Mouse (Mus musculus) right cerebral cortex, postnatal 10 days (tissue): ENCODE results near the gene Fiz1.
"Not testable (repeated sequence)": the region's sequence is repeated elsewhere in the genome, so short reads cannot be mapped to it uniquely, and the experiment has no call there.

Experiments
- DNase-seq, 2 experiments: peaks; one replicate each; pipeline ENCODE4 v3.0.0; 2021; ENCODE audit warnings: low spot score in 2 of 2

The Fiz1 gene

DNA sequence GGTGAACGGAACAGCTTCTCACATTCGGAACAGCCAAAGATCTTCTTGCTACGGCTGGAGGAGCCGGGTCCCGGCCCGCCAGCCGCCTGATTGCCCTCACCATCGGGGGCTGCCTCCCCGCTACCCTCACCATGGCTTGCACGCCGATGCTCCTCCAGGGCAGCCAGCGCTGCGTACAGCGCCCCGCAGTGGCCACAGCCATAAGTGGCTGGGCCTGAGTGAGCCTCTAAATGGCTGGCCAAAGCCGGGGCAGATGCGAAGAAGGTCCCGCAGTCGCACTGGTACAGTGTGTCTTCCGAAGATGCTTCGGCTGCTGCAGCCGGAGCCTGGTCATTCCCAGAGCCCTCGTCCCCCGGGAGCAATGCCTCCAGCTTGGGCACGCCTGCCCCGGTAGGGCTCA lies 6.3 kb downstream of the Fiz1 start:
- no peak for DNase-seq

DNA sequence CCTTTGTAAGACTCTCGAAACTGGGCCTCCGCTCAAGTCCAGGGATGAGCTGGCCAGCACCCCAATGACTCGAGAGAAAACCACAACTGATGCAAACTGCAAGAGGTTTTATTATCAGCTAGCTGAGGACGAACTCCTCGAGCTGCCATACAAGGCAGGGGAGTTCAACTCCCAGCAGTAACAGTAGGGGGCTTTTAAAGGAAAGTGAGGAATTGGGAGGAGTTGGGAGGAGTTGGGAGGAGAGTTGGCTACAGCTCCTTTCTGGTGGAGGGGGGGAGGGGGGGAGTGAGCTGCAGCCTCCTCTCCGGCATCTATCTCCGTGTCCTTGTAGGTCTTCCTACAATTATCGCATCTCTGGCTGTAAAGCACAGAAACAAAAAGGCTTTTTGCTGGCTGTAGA lies 11.6 kb downstream of the Fiz1 start:
- not testable (repeated sequence) for DNase-seq

DNA sequence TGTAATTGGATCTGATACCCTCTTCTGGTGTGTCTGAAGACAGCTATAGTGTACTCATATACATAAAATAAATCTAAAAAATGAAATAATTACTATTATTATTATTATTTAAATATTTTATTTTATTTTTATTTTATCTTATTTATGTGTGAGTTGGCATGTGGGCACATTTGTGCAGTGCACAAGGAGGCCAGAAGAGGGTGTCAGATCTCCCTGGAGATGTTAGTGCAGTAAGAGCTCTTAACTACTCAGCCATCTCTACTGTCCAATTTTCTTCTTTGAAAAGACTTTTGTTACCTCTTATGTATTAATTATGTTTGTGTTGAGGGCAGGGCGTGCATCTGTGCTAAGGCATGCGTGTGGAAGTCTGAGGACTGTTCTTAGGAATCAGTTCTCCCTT lies 14.6 kb downstream of the Fiz1 start:
- no peak for DNase-seq

DNA sequence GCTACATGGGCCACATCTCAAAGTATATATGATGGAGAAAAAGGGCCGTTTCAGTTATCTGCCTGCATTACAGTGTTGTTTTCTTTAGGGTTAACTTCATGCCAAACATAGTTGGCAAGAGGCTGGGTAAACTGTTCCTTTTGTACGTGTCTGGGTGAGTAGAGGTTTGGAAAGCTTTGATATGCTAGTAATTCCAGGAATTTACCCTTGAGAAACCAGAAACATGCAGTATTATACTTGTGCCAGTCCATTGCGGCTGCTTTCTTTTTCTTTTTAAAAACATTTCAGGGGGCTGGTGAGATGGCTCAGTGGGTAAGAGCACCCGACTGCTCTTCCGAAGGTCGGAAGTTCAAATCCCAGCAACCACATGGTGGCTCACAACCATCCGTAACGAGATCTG lies 17.6 kb downstream of the Fiz1 start:
- DNase-seq, result no peak

DNA sequence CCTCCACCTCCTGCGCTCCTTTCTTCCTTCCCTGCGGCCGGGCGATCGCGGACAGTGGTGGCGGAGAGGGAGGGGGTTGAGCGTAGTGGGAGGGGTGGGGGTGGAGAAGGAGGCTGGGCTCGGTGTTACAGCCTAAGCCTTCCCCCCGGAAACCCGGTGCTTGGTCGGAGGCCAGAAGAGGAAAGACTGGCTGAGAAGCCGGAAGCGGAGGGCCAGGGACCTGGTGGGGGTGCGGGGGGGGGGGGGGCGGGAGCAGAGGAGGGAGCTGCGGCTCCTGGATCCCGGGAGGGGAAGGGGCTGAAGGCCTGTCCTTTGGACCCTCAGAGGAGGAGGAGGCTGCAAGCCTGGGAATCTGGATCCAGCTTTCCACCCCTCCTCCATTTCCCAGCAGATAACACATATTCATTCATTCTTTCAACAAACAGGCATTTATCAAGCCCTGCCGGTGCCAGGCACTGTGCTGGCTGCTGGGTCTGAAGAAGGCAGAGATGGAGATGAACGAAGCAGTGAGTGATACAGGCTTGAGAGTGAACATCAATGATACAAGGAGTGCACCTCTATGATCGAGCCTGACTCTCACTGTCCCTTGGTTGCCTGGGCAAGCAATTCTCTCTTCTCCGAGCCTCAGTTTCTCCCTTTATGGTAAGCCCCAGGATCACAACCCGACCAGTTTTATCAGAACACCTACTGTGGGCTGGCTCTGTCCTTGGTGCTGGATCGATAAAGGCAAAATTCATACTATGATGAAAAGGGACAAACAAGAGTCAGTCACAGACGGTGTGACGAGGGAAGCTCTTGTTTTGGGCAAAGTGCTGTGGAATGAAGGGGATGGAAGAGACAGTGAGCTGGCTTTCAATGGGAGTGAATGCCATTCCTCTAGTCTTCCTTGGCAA lies 18.2 kb downstream of the Fiz1 start, which contains the start of gene Zfp579:
TSS of gene Zfp579 (minus strand) at position 156 of the 893 bp plus-strand sequence.
- peak; percentile 95 to 97 for DNase-seq

DNA sequence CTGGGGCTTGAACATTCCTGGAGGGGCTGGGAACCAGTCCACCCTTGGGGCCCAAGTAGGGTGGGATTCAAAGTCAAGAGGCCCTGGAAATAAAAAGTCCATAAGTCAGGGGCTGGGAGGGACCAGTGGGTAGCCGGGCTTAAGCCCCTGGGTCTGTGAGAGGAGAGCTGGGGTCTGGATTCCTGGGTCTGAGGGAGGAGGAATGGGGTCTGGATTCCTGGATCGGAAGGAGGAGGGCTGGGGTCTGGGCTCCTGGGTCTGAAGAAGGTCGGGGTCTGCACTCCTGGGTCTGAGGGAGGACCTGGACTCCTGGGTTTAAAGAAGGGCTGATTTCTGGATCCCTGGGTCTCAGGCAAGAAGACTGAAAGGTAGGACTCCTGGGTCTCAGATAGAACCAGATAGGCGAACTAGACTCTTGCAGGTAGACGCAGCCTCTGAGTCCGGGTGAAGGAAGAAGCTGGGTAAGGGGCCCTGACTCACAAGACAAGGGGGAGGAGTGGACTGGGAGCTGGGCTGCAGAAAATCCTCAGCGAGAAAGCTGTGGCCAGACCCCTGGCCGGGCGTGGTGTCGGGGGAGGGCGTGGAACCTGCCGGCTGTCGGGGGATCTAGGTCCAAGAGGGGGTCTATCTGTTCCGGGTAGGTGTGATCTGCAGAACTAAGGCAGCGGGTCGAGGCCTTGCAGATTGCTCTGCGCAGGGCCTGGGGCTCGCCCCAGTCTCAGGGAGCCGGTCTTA lies 19.1 kb downstream of the Fiz1 start:
- DNase-seq, result no peak

DNA sequence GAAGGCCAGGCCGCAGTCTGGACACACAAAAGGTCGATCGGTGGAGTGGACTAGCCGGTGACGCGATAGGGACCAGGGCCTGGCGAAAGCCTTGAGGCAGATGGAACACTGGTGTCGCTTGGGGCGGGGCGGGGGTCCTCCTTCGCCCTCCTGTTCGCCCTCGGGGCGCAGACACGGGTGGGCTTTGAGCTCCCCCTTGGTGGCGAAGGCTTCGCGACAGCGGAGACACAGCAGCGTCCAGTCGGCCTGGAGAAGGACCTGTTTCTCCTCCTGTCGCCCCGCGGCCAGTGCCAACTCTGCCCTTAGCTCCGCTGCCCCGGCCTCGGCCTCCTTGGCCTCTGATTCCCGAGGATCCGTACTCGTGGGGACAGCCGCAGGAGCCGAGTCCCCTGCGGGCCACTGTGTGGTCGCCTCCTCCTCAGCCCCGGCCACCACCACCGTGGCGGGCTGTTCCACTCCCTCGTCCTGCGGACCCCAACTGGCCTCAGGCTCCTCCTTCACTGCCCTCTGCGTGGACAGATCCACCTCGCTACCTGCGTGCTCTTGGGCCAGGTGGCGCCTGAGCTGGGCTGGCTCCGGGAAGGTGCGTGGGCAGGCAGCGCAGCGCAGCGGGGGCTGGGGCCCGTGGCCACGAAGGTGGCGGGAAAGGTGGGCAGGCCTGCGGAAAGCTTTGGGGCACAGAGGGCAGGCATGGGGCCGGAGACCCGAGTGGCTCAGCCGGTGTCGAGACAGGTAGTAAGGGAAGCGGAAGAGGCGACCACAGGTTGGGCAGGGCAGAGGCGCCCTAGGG lies 20.3 kb downstream of the Fiz1 start:
- no peak for DNase-seq

DNA sequence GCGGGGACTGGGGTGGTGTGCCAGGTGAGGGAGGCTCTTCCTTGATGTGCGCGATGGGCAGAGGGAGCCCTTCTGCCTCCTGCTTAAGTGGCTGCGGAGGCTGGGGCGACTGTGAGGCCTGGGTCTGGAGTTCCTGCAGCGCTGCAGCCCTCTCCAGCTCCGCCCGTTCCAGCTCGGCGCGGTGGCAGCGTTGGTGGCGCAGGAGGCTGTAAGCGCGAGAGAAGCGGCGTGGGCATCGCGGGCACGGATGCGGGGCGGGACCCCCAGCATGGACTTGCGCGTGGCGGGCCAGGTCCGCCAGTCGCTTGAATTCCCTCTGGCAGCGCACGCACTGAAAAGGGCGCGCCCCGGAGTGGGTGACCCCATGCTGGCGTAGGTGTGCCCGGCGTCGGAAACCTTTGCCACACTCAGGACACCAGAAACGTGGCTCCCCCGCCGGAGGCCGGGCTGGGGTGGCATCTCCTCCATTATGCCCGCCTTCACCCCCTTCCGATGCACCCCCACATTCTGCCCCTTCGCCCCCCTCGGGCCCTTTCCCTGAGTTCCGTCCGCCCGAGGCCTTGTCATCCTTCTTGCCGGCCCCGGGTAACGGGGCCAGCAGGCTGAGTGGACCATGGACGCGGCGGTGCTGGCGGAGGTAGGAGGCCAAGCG lies 21.0 kb downstream of the Fiz1 start:
- no peak for DNase-seq

DNA sequence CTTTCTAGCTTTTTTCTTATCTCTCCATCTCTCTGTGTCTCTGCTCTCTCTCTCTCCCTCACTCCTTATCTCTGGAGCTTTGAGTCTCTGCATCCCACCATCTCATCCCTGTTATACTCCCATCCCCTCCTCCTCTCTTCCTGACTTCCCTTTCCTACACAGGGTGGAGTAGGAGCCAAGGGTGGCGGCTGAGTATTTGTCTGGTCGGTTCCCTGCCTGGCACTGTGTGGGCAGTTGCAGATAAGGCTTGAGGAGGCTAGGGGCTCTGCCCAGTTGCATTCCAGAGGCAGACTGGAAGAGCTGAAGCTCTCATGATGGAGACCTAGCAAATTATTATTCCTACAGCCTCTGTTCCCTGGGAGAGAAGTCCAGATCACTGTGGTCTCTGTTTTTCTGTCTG lies 26.2 kb downstream of the Fiz1 start:
- DNase-seq, result no peak

DNA sequence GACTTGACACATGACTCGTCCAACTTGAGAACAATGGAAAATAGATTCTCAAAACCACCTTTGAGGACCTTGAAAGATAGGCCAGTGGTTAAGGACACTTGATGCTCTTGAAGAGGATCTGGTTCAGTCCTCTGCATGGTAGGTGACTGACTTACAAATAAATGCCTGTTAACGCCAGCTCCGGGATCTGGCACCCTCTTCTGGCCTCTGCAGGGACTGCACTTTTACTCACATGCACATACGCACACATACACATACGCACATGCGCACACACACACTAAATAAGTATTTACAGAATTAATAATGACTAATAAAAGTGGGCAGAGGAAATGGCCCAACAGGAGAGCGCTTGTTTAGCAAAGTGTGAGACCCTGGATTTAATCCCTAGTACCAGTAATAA lies 37.7 kb downstream of the Fiz1 start:
- DNase-seq, result no peak

DNA sequence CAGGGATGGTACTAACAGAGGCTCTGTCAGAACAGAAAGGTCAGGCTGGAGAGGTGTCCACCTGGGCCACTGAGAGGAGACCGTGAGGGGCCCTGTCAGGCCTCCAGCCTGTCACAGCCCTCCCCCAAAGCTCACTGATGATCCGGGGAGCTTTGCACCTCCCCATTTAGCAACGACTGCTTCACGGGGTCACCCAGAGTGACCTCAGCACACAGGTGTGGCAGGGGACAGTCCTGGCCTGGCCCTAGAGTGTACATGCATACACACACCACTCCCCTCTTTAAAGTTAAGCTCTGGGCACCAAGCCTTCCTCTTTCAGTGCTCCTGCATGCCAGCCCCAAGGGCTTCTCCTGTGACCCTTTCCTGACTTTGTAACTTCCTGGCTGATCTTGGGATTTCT lies 39.0 kb downstream of the Fiz1 start:
- DNase-seq, result no peak

DNA sequence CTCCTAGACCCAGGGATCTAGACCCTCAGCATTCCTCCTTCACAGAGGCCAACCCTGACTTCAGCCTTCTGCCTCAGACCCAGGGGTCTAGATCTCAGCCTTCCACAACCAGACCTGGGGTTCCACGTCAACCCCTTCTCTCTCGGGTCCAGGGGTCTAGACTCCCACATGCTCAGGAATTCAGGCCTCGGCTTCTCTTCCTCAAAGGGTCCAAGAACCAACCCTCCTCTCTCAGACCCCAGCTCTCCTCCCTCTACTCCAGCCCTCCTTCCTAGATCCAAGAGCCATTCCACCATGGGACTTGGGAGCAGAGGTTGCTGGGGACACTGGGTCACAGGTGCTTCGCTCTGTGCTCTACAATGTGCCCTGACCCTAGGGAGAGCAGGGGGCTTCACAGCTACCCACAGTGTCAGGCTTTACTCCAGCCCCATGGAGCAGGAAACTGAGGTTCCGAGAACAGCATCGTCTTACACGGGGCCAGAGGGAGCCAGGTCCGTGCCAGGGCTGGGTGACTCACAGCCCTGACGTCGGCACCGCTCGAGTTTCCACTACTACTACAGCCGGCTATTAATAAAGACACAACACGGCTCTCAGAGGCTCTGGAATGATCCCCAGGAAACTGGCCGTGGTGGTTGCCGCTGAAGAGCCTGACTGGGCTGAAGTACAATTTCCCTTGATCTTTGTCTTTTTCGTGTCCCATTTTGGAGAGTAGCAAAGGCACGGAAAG lies 42.0 kb downstream of the Fiz1 start:
- DNase-seq, result no peak

DNA sequence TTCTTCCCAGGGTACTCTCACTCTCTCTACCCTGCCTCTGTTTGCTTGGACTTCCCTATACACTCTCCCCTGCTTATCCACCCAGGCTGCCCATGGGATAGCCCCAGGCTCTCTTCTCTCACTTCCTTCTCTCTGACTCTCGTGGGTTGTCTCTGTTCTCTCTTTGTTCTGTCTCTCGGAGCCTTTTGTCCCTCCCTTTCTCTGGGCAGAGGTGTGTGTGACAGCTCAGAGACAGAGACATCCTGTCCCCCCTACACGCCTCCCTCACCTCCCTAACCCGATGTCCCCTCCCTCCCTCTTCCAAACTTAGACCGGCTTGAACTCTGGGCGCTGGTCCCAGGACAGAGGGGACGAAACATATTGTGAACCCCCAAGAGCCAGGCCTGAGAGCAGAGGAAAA lies 42.8 kb downstream of the Fiz1 start:
- DNase-seq, result no peak

DNA sequence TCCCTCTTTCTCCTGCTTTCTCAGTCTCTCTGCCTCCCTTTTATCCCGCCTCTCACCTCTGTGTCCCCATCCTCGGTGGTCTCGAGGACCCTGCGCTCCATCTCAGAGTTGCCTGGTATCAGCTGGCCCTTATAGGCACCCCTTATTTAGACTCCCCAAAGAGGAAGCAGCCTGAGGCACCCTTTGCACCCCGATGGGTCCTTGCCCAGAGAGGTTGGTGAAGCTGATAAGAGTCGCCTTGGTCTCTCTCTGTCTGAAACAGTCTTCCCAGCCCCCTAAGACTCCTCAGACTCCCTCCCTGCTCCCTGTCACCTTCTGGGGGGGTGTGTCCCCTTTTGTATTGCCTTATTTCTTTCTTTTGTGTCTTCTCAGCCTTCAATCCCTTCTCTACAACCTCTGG lies 43.4 kb downstream of the Fiz1 start, which contains the start of gene Sbk3:
TSS of gene Sbk3 (minus strand) at position 101 of the 400 bp plus-strand sequence.
- DNase-seq, result no peak

DNA sequence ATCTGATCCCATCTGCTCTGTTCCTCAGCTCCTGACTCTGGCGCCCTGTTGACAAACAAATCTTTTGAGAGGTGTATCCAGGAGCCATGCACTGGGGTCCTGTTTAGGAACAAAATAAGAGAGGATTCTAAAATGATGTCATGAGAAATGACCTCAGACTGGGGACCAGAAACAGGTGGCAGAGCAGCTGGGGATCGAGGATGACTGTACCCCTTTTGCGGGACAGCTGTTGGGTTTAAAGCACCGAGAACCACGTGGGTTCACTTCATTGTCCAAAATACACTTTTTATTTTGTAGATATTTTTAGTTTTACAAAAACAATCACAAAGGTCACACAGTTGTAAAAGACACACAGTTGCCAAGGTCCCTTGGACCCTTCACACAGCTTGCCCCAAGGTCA lies 49.5 kb downstream of the Fiz1 start:
- no peak for DNase-seq

DNA sequence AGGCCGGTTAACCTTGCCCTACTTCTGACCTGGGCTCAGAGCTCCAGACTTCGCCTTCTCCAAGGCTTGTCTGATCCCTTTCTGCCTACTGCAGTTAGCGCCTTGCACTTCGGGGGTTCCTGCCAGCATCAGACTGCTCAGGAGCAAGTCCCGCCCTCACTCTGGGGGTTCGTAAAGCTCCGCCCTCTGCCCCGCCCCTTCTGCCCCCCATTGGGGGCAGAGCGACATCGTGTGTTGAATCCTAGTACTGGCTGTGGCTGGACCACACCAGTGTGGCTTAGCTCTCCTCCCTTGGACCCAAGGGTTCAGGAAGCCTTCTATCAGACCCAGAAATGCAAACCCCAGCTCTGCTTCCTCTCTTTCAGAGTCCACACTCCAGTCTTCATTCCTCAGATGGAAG lies 50.2 kb downstream of the Fiz1 start, which contains the start of gene Sbk2:
TSS of gene Sbk2 (minus strand) at position 135 of the 400 bp plus-strand sequence.
- peak; percentile 77 to 84 for DNase-seq

DNA sequence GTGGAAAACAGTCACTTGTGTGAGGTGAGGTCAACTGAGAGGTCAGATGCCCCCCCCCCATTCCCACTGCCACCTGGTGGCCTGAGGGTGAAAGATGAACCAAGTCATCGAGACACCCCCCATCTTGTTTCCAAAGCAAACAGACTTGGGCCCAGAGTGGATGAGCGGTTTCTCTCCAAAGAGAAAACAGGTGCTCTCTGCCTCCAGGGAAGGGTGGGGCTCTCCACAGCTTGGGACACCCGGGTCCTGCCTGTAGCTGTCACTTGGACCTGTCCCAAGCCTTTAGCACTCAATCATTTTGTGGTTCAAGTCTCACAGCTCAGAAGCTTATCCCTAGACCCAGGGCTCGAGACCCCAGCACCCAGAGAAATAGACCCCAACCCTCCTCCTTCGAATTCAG lies 51.0 kb downstream of the Fiz1 start:
- DNase-seq, result no peak

DNA sequence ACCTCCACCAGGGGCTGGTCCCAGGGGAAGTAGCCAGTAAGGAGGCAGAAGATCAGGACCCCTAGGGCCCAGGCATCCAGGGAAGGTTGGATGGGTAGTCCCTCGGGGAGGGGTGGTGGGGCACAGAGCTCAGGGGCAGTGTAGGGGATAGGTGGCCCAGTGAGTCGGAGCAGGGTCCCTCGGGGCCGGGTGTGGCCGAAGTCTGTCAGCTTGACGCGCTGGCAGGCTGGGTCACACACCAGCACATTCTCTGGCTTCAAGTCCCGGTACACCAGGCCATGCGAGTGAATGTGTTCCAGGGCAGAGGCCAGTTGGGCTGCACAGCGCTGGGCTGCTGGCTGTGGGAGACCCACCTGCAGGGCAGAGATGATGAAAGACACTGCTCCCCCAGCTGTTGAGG lies 57.1 kb downstream of the Fiz1 start:
- no peak for DNase-seq
